Mouse (Mus musculus): Measurements from ENCODE around the gene Gm42688. TPM values are rescaled to one million over a fixed set of nuclear protein-coding genes. Genes with fewer than 3 reads are reported as not detected.

Gm42688 gene
- polyA plus RNA-seq, 1 experiment from 2014 or later = 1.7 TPM

DNA sequence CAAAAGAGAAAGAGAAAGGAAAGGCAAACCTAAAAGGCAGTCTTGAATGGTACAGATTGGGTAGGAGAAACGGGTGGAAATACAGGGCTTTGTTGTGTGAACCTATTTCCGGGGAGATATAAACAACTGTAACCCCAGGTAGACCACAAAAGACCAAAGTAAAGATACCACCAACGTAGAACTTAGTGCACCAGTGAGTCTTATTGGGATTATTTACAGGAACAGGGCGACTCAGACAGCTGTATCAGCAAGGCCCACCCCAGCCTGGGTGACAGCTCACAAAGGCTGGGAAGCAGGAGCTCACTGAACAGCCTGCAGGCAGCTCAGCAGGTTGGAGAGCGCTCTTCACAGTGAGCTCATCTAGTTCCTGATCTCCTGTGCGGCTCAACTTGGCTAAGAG, 5.4 kb upstream of the Gm42688 start:
- no peak overlapping the region for H3K4me3 ChIP-seq (ENCODE audit: low read length)
- H3K9me3 ChIP-seq (ENCODE audit: control insufficient read depth, low read length) = no peaks in the 10 kb centered on the region
- WGBS = 51% methylated on average over 6 of the region's 6 CpGs
- 0 out of 2 replicates have a peak, but pooled peaks cover 3% of the 10 kb centered on the region for H3K4me1 ChIP-seq (ENCODE audit: control insufficient read depth, insufficient read depth, low read length)
- H3K27me3 ChIP-seq (replicated peaks; ENCODE audit: control insufficient read depth, insufficient read depth, low read length) = no peaks in the 10 kb centered on the region
- no peak for ATAC-seq
- no peaks in the 10 kb centered on the region for H3K36me3 ChIP-seq (ENCODE audit: control insufficient read depth, insufficient read depth, low read length)
- no peak overlapping the region for H3K4me2 ChIP-seq (ENCODE audit: low read depth, low read length)
- no peak overlapping the region for H3K27ac ChIP-seq (ENCODE audit: low read length)
- H3K9ac ChIP-seq (ENCODE audit: low read depth, low read length) = no peak overlapping the region

DNA sequence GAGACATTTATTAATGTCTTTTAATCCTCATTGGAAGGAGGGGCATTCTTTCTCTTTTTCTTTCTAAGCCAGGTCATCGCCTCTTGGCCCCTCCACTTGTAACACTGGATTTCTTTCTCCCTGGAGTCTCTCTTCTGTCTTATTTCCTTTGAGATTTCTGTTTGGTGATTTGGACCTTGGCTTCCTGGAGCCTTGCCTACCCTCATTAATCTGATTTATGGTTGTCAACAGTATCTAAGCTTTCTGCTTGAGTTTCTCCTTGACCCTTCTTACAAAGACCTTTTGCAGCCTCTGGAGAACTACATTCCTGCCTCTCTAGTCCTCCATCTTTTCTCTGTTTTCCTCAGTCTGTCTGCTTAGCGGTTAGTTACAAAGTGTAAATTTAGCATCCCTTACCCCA, 3.0 kb upstream of the Gm42688 start:
- H3K36me3 ChIP-seq (ENCODE audit: control insufficient read depth, insufficient read depth, low read length) = no peaks in the 10 kb centered on the region
- WGBS = 54% methylated on average over 2 of the region's 2 CpGs
- H3K27ac ChIP-seq (ENCODE audit: low read length) = no peak overlapping the region
- no peak overlapping the region for H3K9ac ChIP-seq (ENCODE audit: low read depth, low read length)
- H3K27me3 ChIP-seq (replicated peaks; ENCODE audit: control insufficient read depth, insufficient read depth, low read length) = no peaks in the 10 kb centered on the region
- no peaks in the 10 kb centered on the region for H3K9me3 ChIP-seq (ENCODE audit: control insufficient read depth, low read length)
- peaks cover 16% of the 10 kb centered on the region for H3K4me1 ChIP-seq (ENCODE audit: control insufficient read depth, insufficient read depth, low read length)
- ATAC-seq = no peak
- H3K4me3 ChIP-seq (ENCODE audit: low read length) = no peak overlapping the region
- H3K4me2 ChIP-seq (ENCODE audit: low read depth, low read length) = no peak overlapping the region

DNA sequence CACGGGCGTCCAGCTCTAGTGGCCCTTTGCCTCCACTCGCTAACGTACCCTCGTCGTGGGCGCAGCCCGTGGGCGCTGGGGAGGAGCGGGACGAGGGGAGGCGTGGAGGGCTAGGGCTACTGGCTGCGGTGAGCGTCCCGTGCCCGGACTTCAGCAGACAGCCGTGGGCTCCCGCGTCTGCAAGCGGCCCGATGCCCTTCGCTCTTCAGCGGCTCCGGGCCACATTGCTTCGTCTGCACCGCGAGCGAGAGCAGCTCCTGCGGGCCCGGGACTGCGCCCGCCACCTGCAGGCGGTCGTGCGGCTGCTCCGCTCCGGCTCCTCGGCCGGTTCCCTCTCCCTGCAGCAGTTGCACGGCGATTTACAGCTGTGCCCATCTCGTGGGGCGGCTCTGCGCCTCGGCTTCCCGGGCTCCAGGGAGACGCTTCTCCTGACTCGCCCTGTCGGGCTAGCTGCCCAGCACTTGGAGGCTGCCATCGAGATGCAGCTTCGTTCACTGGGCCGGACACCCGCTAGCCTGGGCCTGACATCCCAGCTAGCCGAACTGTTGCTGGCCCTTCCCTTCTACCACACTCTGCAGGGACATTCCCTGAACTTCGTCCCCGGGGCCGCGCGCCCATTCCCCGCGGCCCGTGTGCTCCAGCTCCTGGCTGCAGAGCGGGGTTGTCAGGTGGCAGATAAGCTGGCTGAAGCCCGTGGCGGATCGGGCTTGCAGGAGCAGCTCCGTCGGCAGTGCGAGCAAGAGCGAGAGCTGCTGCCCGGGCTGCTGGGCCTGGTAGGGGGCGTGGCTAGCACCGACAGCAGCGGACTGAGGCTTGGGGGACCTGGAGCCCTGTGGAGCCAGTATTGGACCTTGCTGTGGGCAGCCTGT, 505 bp downstream of the Gm42688 start:
- Histone ChIP-seq H3K4me3 (ENCODE audit: low read length) (peak overlapping the region; percentile 80), H3K27me3 (replicated peaks; ENCODE audit: control insufficient read depth, insufficient read depth, low read length) (no peaks in the 10 kb centered on the region), H3K4me1 (ENCODE audit: control insufficient read depth, insufficient read depth, low read length) (peaks cover 18% of the 10 kb centered on the region), H3K4me2 (ENCODE audit: low read depth, low read length) (peak overlapping the region; percentile 97), H3K9ac (ENCODE audit: low read depth, low read length) (peak overlapping the region; percentile 88), H3K36me3 (ENCODE audit: control insufficient read depth, insufficient read depth, low read length) (no peaks in the 10 kb centered on the region), H3K9me3 (ENCODE audit: control insufficient read depth, low read length) (no peaks in the 10 kb centered on the region), H3K27ac (ENCODE audit: low read length) (peak overlapping the region; percentile 90)
- 0% methylated on average over 73 of the region's 74 CpGs for WGBS
- ATAC-seq = peak; percentile 86

DNA sequence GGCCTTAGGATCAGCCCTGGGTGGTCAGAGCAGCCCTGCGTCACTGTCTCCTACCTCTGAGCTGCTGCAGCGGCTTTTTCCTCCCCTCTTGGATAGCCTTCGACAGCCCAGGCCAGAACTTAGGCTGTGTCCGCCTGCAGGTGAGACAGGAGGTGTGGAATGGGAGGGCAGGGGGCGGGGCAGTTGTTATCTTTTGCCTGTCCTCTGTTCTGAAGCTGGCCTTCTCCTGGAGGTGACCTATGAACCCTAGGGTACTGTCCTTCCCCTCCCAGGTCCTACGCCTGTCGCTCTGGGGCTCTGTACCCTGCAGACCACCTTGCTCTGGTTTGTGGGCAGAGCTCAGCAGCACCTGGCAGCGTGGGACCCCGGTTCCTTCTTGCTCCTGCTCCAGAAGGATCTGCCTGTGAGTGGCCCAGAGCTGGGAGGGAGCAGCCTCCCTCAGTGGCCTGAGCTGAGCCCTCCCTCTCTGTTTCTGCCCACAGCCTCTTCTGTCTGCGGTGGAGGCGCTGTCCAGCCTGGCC, 1.8 kb downstream of the Gm42688 start:
- Histone ChIP-seq H3K4me1 (ENCODE audit: control insufficient read depth, insufficient read depth, low read length) (peaks cover 25% of the 10 kb centered on the region), H3K27ac (ENCODE audit: low read length) (0 out of 2 replicates have a peak overlapping the region, but pooled peaks have one; percentile 28), H3K36me3 (ENCODE audit: control insufficient read depth, insufficient read depth, low read length) (no peaks in the 10 kb centered on the region), H3K9me3 (ENCODE audit: control insufficient read depth, low read length) (no peaks in the 10 kb centered on the region), H3K4me3 (ENCODE audit: low read length) (peak overlapping the region; percentile 80; the same call in 1 of the 2 replicates), H3K27me3 (replicated peaks; ENCODE audit: control insufficient read depth, insufficient read depth, low read length) (no peaks in the 10 kb centered on the region), H3K9ac (ENCODE audit: low read depth, low read length) (peak overlapping the region; percentile 88), H3K4me2 (ENCODE audit: low read depth, low read length) (peak overlapping the region; percentile 97)
- 53% methylated on average over 11 of the region's 11 CpGs for WGBS
- ATAC-seq = 0 out of 2 replicates have a peak, but pooled peaks have one; percentile 24

DNA sequence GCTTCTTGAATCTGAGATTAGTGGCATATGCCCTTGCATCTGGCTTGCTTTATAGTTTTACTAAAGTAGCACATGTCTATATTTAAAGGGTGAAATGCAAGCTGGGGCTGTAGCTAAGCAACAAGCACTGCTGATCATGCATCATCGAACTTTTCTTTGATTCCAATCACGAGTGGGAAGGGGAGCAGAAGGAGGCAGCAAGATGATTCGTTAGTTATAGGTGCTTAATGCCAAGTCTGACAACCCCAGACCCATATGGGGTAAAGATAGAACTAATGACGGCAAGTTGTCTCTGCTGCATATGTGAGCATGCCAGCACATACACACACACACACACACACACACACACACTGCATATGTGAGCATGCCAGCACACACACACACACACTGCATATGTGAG, 2.7 kb downstream of the Gm42688 start:
- Histone ChIP-seq H3K9ac (ENCODE audit: low read depth, low read length) (no peak overlapping the region), H3K27me3 (replicated peaks; ENCODE audit: control insufficient read depth, insufficient read depth, low read length) (no peaks in the 10 kb centered on the region), H3K27ac (ENCODE audit: low read length) (no peak overlapping the region), H3K4me1 (ENCODE audit: control insufficient read depth, insufficient read depth, low read length) (peaks cover 27% of the 10 kb centered on the region), H3K4me2 (ENCODE audit: low read depth, low read length) (no peak overlapping the region), H3K36me3 (ENCODE audit: control insufficient read depth, insufficient read depth, low read length) (no peaks in the 10 kb centered on the region), H3K9me3 (ENCODE audit: control insufficient read depth, low read length) (no peaks in the 10 kb centered on the region), H3K4me3 (ENCODE audit: low read length) (no peak overlapping the region)
- WGBS = 74% methylated on average over 4 of the region's 4 CpGs
- no peak for ATAC-seq

DNA sequence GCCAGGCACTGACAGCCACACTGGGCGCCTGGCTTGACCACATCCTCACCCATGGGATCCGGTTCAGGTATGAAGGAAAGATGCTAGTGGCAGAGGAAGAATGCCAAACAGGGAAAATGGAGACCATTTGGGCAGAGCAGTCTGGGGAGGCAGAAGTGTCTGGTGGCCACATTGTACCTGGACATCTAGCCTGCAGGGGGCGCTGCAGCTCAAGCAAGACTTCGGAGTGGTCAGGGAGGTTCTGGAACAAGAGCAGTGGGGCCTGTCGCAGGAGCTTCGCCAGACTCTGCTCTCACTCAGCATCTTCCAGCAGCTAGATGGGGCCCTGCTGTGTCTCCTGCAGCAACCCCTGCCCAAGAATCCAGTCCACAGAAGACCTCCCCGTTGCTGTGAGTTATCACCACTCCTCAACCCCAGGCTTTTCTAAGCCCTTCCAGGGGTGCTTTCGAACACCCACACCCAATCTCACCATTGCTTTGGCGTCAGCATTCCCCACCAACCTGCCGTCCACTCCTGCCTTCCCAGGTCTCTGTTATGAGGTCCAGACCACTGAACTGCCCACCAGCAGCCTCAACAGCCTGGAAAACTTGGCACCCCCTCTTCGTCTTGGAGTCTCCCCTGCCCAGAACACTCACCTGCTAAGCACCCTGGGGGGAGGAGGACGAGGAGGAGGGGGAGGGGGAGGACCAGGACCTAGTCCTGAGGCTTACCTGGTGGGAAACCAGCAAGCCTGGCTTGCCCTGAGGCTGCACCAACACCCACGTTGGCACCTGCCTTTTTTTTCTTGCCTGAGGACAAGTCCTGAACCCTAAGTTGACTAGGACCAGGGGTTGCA, 6.4 kb downstream of the Gm42688 start:
- WGBS = 38% methylated on average over 13 of the region's 13 CpGs
- peak; percentile 7; the same call in 1 of the 2 replicates for ATAC-seq
- H3K4me2 ChIP-seq (ENCODE audit: low read depth, low read length) = peak overlapping the region; percentile 78
- peaks cover 25% of the 10 kb centered on the region for H3K4me1 ChIP-seq (ENCODE audit: control insufficient read depth, insufficient read depth, low read length)
- peak overlapping the region; percentile 95 for H3K4me3 ChIP-seq (ENCODE audit: low read length)
- H3K9ac ChIP-seq (ENCODE audit: low read depth, low read length) = 0 out of 2 replicates have a peak overlapping the region, but pooled peaks have one; percentile 97
- no peaks in the 10 kb centered on the region for H3K36me3 ChIP-seq (ENCODE audit: control insufficient read depth, insufficient read depth, low read length)
- no peaks in the 10 kb centered on the region for H3K27me3 ChIP-seq (replicated peaks; ENCODE audit: control insufficient read depth, insufficient read depth, low read length)
- H3K9me3 ChIP-seq (ENCODE audit: control insufficient read depth, low read length) = no peaks in the 10 kb centered on the region
- H3K27ac ChIP-seq (ENCODE audit: low read length) = no peak overlapping the region

DNA sequence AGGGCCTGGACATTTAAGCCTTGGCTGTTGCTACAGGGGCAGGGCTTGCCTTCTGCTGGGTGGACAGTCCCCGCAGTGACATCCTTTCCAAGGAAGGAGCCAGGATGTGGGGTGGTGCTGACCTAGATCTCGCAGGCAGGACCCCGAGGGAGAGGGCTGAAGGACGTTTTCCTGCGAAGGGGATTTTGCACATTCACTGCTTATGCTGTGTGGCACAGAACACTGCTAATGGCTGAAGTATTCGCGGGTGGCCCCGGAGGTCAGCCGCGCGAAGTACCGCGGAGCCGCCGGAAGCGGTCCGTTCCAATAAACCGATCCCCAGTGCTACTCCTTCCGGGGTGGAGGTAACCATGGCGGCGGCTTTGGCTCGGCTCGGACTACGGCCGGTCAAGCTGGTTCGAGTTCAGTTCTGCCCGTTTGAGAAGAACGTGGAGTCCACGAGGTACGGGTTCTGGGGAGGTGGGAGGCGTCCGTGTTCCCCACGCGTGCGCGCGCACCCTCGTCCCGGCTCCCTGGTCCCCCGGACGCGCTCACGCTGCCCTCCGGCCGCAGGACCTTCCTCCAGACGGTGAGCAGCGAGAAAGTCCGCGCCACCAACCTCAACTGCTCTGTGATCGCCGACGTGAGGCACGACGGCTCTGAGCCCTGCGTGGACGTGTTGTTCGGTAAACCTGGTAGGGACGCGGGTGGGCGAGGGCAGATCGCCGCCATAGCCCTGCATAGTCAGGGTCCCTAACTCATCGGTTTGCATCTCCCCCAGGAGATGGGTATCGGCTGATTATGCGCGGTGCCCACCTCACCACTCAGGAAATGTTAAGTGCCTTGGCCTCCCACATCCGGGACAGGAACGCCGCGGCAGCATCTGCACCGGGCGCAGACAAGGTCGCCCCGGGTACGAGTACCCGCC, 7.6 kb downstream of the Gm42688 start, which contains the start of gene Mrpl53:
Gene Mrpl53 (plus strand): TSS at position 279 of the 907 bp plus-strand sequence.
- Histone ChIP-seq H3K9ac (ENCODE audit: low read depth, low read length) (peak within 1 kb of the TSS; percentile 97), H3K9me3 (ENCODE audit: control insufficient read depth, low read length) (no peaks in the 10 kb centered on the region), H3K4me2 (ENCODE audit: low read depth, low read length) (peak within 1 kb of the TSS; percentile 78), H3K27ac (ENCODE audit: low read length) (peak within 1 kb of the TSS; percentile 85), H3K27me3 (replicated peaks; ENCODE audit: control insufficient read depth, insufficient read depth, low read length) (no peaks in the 10 kb centered on the region), H3K4me1 (ENCODE audit: control insufficient read depth, insufficient read depth, low read length) (peaks cover 16% of the 10 kb centered on the region), H3K4me3 (ENCODE audit: low read length) (peak within 1 kb of the TSS; percentile 95), H3K36me3 (ENCODE audit: control insufficient read depth, insufficient read depth, low read length) (no peaks in the 10 kb centered on the region)
- ATAC-seq = peak; percentile 90
- WGBS = under 1% methylated on average over 76 of the region's 76 CpGs

DNA sequence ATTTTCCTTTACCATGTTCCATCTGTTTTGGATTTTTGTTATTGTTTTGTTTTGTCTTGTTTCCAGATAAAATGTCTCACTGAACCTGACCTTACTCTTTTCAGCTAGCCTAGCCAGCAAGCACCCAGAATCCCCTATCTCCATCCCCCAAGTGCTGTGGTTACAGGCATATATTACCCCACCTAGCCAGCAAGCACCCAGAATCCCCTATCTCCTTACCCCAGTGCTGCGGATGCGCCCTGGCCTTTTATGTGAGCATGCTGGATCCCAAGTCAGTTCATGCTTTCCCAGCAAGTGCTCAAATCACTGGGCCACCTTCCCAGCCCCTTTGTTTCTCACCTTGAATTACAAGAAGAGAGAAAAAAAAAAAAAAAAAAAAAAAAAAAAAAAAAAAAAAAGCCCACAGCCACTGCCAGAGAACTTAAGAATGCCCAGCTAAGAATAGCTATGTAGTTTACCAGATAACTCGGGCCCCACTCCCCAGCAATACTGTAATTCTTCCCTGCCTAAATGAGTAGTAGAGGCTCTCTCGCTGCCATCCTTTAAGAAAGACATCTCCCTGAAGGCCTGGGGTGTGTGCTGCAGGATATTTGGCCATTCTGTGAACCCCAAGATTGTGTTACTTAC, 10.2 kb downstream of the Gm42688 start:
- H3K27ac ChIP-seq (ENCODE audit: low read length) = no peak overlapping the region
- peaks cover 29% of the 10 kb centered on the region for H3K4me1 ChIP-seq (ENCODE audit: control insufficient read depth, insufficient read depth, low read length)
- no peak overlapping the region for H3K4me3 ChIP-seq (ENCODE audit: low read length)
- 93% methylated on average over 4 of the region's 4 CpGs for WGBS
- H3K27me3 ChIP-seq (replicated peaks; ENCODE audit: control insufficient read depth, insufficient read depth, low read length) = no peaks in the 10 kb centered on the region
- no peak overlapping the region for H3K9ac ChIP-seq (ENCODE audit: low read depth, low read length)
- no peak for ATAC-seq
- H3K36me3 ChIP-seq (ENCODE audit: control insufficient read depth, insufficient read depth, low read length) = no peaks in the 10 kb centered on the region
- H3K4me2 ChIP-seq (ENCODE audit: low read depth, low read length) = no peak overlapping the region
- no peaks in the 10 kb centered on the region for H3K9me3 ChIP-seq (ENCODE audit: control insufficient read depth, low read length)
